Mouse (Mus musculus) liver, postnatal 0 days (tissue): ENCODE measurements around the gene Spen.

ENCODE experiments used
- CTCF ChIP-seq: sonication (generic); IDR thresholded peaks from 2 replicates; pipeline ENCODE4 v1.5.1; 2016; ENCODE audit warnings: antibody characterized with exemption, low read depth
- EP300 ChIP-seq: IDR thresholded peaks from 2 replicates; pipeline ENCODE4 v1.6.1; 2016; ENCODE audit warnings: antibody characterized with exemption, low read depth, mild to moderate bottlenecking

DNA sequence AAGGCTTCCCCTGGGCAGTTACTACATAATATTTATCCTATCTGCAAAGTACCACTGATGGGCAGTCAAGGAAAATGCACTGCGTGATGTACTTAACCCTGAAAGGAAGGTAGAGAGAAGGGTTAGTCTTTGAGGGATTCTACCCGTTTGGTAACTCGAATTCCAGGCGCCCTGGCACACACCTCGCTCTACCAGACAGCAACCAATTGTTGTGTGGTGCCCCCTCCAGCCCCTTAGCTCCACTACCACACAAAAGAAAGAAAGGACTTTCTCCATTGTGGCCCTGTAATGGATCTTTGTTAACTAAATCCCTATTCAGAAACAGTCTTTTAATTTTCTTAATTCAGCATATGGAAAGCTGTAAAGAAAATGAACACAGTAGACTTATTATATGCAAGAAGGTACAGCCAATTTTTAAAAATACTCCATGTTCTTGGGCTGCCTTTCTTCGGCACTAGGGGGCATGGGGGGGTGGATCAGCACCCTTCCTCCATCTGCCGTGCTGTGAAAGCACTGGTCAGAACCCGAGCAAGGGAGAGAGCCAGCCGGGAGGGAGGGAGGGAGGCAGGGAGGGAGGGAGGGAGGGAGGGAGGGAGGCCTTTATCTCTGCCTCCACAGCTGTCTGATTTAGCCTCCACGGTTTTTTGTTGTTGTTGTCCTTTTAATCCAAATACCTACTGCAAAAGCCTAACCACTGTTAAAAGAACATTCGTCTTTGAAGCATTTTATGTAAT, 3.3 kb downstream of the Spen start:
- peak; percentile 68 for TF ChIP-seq CTCF
- peak; percentile 41; the same call in 1 of the 2 replicates for TF ChIP-seq EP300
